Mouse (Mus musculus) CH12.LX (cell line): ENCODE results near the gene Adam10. TPM values are rescaled to one million over a fixed set of nuclear protein-coding genes. Genes with fewer than 3 reads are reported as not detected.

Experiments used
- DNase-seq: peaks from one replicate; pipeline ENCODE4 v3.0.0-alpha.2; 2013; ENCODE audit errors: extremely low read depth
- H3K27ac ChIP-seq: 2 replicates; pipeline ENCODE4 v1.5.1; 2012; ENCODE audit warnings: low read depth, mild to moderate bottlenecking, control low read depth, moderate library complexity; ENCODE audit not compliant: insufficient read depth
- H3K27me3 ChIP-seq: replicated peaks from 2 replicates; pipeline ENCODE3; 2012; ENCODE audit warnings: inconsistent platforms
- H3K36me3 ChIP-seq, 2 experiments: replicated peaks in 1 of 2; 2 replicates each; pipeline versions ENCODE3 to v1.6.1; 2012; ENCODE audit warnings: inconsistent platforms in 1 of 2, low read length in 1 of 2, mild to moderate bottlenecking in 1 of 2, mixed read lengths in 1 of 2, moderate library complexity in 1 of 2; ENCODE audit not compliant: control insufficient read depth in 1 of 2, insufficient read depth in 1 of 2
- H3K4me1 ChIP-seq, 2 experiments: 2 replicates each; pipeline ENCODE4 v1.6.1; 2012; ENCODE audit warnings: inconsistent platforms in 1 of 2, moderate library complexity in 1 of 2; ENCODE audit not compliant: insufficient read depth in 2 of 2, control insufficient read depth in 1 of 2
- H3K4me2 ChIP-seq: 2 replicates; pipeline ENCODE4 v1.6.1; 2012; ENCODE audit warnings: low read depth, mild to moderate bottlenecking, control low read depth; ENCODE audit not compliant: poor library complexity, insufficient read depth, severe bottlenecking
- H3K4me3 ChIP-seq, 3 experiments: fragments of 150-350 bp in 1 of 3; sonication (generic) in 1 of 3; replicated peaks in 1 of 3; 2 replicates each; pipeline versions ENCODE3 to v1.5.1; 2011 to 2012; ENCODE audit warnings: low read depth in 2 of 3, low read length in 2 of 3, mild to moderate bottlenecking in 2 of 3, moderate library complexity in 2 of 3, control low read depth in 1 of 3, improper control_type of control experiment in 1 of 3, inconsistent platforms in 1 of 3, mixed read lengths in 1 of 3; ENCODE audit not compliant: poor library complexity in 1 of 3
- H3K79me2 ChIP-seq: replicated peaks from 2 replicates; pipeline ENCODE4 v1.6.1; 2012; ENCODE audit warnings: mild to moderate bottlenecking, moderate library complexity; ENCODE audit not compliant: control insufficient read depth, poor library complexity, insufficient read depth, severe bottlenecking; ENCODE audit errors: extremely low read depth
- H3K9ac ChIP-seq: 2 replicates; pipeline ENCODE4 v1.6.1; 2012; ENCODE audit warnings: low read depth, mild to moderate bottlenecking, control low read depth, moderate library complexity; ENCODE audit not compliant: insufficient read depth
- H3K9me3 ChIP-seq: replicated peaks from 2 replicates; pipeline ENCODE3; 2012; ENCODE audit warnings: low read length, inconsistent platforms, mixed read lengths
- BHLHE40 ChIP-seq: IDR thresholded peaks from 2 replicates; pipeline ENCODE4 v1.6.1; 2011; ENCODE audit warnings: mild to moderate bottlenecking, low read depth, low read length, improper control_type of control experiment
- CHD1 ChIP-seq: IDR thresholded peaks from 2 replicates; pipeline ENCODE4 v1.6.1; 2012; ENCODE audit warnings: low read depth, low read length, improper control_type of control experiment, inconsistent platforms
- CHD2 ChIP-seq: IDR thresholded peaks from 2 replicates; pipeline ENCODE4 v1.6.1; 2011; ENCODE audit warnings: low read length, improper control_type of control experiment
- CTCF ChIP-seq, 2 experiments: IDR thresholded peaks in 1 of 2; conservative IDR thresholded peaks in 1 of 2; 2 replicates each; pipeline ENCODE4 v1.5.1; 2011 to 2012; ENCODE audit warnings: low read depth in 2 of 2, low read length in 2 of 2, improper control_type of control experiment in 1 of 2, inconsistent platforms in 1 of 2, mild to moderate bottlenecking in 1 of 2, moderate library complexity in 1 of 2
- E2F4 ChIP-seq: IDR thresholded peaks from 2 replicates; pipeline ENCODE4 v1.6.1; 2011; ENCODE audit warnings: low read depth, low read length, improper control_type of control experiment; ENCODE audit not compliant: insufficient replicate concordance
- ELF1 ChIP-seq: IDR thresholded peaks from 2 replicates; pipeline ENCODE4 v1.6.1; 2014; ENCODE audit warnings: low read depth, mild to moderate bottlenecking, inconsistent platforms, low read length, improper control_type of control experiment
- EP300 ChIP-seq: IDR thresholded peaks from 2 replicates; pipeline ENCODE4 v1.6.1; 2011; ENCODE audit warnings: low read length, improper control_type of control experiment
- ETS1 ChIP-seq: conservative IDR thresholded peaks from 2 replicates; pipeline ENCODE4 v1.6.1; 2012; ENCODE audit warnings: low read depth, mild to moderate bottlenecking, inconsistent platforms, low read length, improper control_type of control experiment, moderate library complexity
- GABPA ChIP-seq: IDR thresholded peaks from 2 replicates; pipeline ENCODE4 v1.6.1; 2012; ENCODE audit warnings: low read depth, low read length, improper control_type of control experiment, inconsistent platforms; ENCODE audit not compliant: insufficient replicate concordance
- HCFC1 ChIP-seq: IDR thresholded peaks from 2 replicates; pipeline ENCODE4 v1.6.1; 2012; ENCODE audit warnings: low read depth, mild to moderate bottlenecking, inconsistent platforms, low read length, improper control_type of control experiment
- IRF4 ChIP-seq: IDR thresholded peaks from 2 replicates; pipeline ENCODE4 v1.6.1; 2014; ENCODE audit warnings: low read depth, mild to moderate bottlenecking, inconsistent platforms, low read length, improper control_type of control experiment
- JUND ChIP-seq: conservative IDR thresholded peaks from 2 replicates; pipeline ENCODE4 v1.6.1; 2011; ENCODE audit warnings: low read depth, low read length, improper control_type of control experiment
- KAT2A ChIP-seq: IDR thresholded peaks from 2 replicates; pipeline ENCODE4 v1.6.1; 2012; ENCODE audit warnings: low read length, improper control_type of control experiment, inconsistent platforms; ENCODE audit not compliant: insufficient replicate concordance
- MAFK ChIP-seq: IDR thresholded peaks from 2 replicates; pipeline ENCODE4 v1.6.1; 2011; ENCODE audit warnings: low read length, improper control_type of control experiment; ENCODE audit not compliant: insufficient replicate concordance
- MAX ChIP-seq: IDR thresholded peaks from 2 replicates; pipeline ENCODE4 v1.6.1; 2011; ENCODE audit warnings: low read length, improper control_type of control experiment
- MXI1 ChIP-seq: IDR thresholded peaks from 2 replicates; pipeline ENCODE4 v1.6.1; 2011; ENCODE audit warnings: mild to moderate bottlenecking, low read depth, low read length, improper control_type of control experiment
- MYC ChIP-seq: IDR thresholded peaks from 2 replicates; pipeline ENCODE4 v1.6.1; 2011; ENCODE audit warnings: low read depth, mild to moderate bottlenecking, improper control_type of control experiment, low read length
- NRF1 ChIP-seq: IDR thresholded peaks from 2 replicates; pipeline ENCODE4 v1.6.1; 2014; ENCODE audit warnings: low read depth, mild to moderate bottlenecking, inconsistent platforms, low read length, improper control_type of control experiment, moderate library complexity
- PAX5 ChIP-seq: IDR thresholded peaks from 2 replicates; pipeline ENCODE4 v1.6.1; 2012; ENCODE audit warnings: low read length, inconsistent platforms, mixed read lengths
- POLR2A ChIP-seq: IDR thresholded peaks from 2 replicates; pipeline ENCODE4 v1.6.1; 2011; ENCODE audit warnings: low read depth, mild to moderate bottlenecking, improper control_type of control experiment, low read length
- SIN3A ChIP-seq: IDR thresholded peaks from 2 replicates; pipeline ENCODE4 v1.6.1; 2012; ENCODE audit warnings: low read length, improper control_type of control experiment, inconsistent platforms
- TBP ChIP-seq: conservative IDR thresholded peaks from 2 replicates; pipeline ENCODE4 v1.6.1; 2011; ENCODE audit warnings: low read depth, low read length, improper control_type of control experiment
- TCF12 ChIP-seq: IDR thresholded peaks from 2 replicates; pipeline ENCODE4 v1.6.1; 2014; ENCODE audit warnings: low read depth, mild to moderate bottlenecking, inconsistent platforms, low read length, improper control_type of control experiment
- UBTF ChIP-seq: IDR thresholded peaks from 2 replicates; pipeline ENCODE4 v1.6.1; 2012; ENCODE audit warnings: low read depth, mild to moderate bottlenecking, inconsistent platforms, low read length, improper control_type of control experiment, moderate library complexity
- USF1 ChIP-seq: IDR thresholded peaks from 2 replicates; pipeline ENCODE4 v1.6.1; 2014; ENCODE audit warnings: low read depth, mild to moderate bottlenecking, inconsistent platforms, low read length, improper control_type of control experiment
- USF2 ChIP-seq: conservative IDR thresholded peaks from 2 replicates; pipeline ENCODE4 v1.6.1; 2011; ENCODE audit warnings: low read depth, low read length, improper control_type of control experiment
- ZKSCAN1 ChIP-seq: IDR thresholded peaks from 2 replicates; pipeline ENCODE4 v1.6.1; 2012; ENCODE audit warnings: low read depth, inconsistent platforms, low read length, improper control_type of control experiment, borderline replicate concordance
- ZMIZ1 ChIP-seq: IDR thresholded peaks from 2 replicates; pipeline ENCODE4 v1.6.1; 2012; ENCODE audit warnings: low read depth, mild to moderate bottlenecking, inconsistent platforms, low read length, improper control_type of control experiment
- ZNF384 ChIP-seq: IDR thresholded peaks from 2 replicates; pipeline ENCODE4 v1.6.1; 2012; ENCODE audit warnings: low read depth, low read length, improper control_type of control experiment, inconsistent platforms
- dilution Hi-C: fragments of 300-500 bp; cut with MboI; formaldehyde crosslinking; loops from 2 replicates; pipeline ENCODE4 v1.14.3; 2020; ENCODE audit warnings: low sequenced_read_pairs; ENCODE audit not compliant: extremely low pct_unique_long_range_greater_than_20kb, extremely low pct_ligation_motif_present
- in situ Hi-C: fragments of 300-500 bp; cut with MboI; formaldehyde crosslinking; loops from 3 replicates; pipeline ENCODE4 v1.14.3; 2019; ENCODE audit warnings: low sequenced_read_pairs, low pct_ligation_motif_present, low pct_unique_long_range_greater_than_20kb, mixed read lengths
- polyA plus RNA-seq: library from polyadenylated mRNA; unstranded; fragments of >175 nt; gene quantifications from 2 replicates; pipeline ENCODE4 v1.2.1, GENCODE M21; 2012; ENCODE audit warnings: low read depth; ENCODE audit not compliant: insufficient read length
- total RNA-seq, 2 experiments: library from RNA; depleted of rRNA; stranded (reverse); fragments of 300-350 nt in 1 of 2; fragments of >200 nt in 1 of 2; gene quantifications; 2 replicates each; pipeline ENCODE4 v1.2.3; 2012 to 2014

Adam10 gene
- total and polyA plus RNA-seq, 3 experiments = 9.3 to 28.9 (median 17.8) TPM

- TF ChIP-seq IRF4 (0 out of 2 replicates have a peak, but pooled peaks have one; percentile 5), MAX (no peak), ZKSCAN1 (no peak), CHD2 (no peak), ZMIZ1 (no peak), CHD1 (0 out of 2 replicates have a peak, but pooled peaks have one; percentile 66), JUND (no peak), BHLHE40 (0 out of 2 replicates have a peak, but pooled peaks have one; percentile 4), ZNF384 (peak; percentile 96), ETS1 (peak; percentile 51; the same call in 1 of the 2 replicates), UBTF (no peak), POLR2A (no peak; the same call in 1 of the 2 replicates), USF2 (no peak), SIN3A (peak; percentile 95), MXI1 (no peak), MYC (no peak), PAX5 (no peak), EP300 (no peak), CTCF (conservative IDR thresholded peaks at IDR 0.05 in 1 of 2, IDR thresholded peaks at IDR 0.05 in 1 of 2; ENCODE audit: low read depth in 2 of 2, low read length in 2 of 2) (no peak)
Observed at GRCm38 (mm10) chr9:70656130-70657007, 22.4 kb upstream of the Adam10 start, which contains the start of gene Gm10642 (continued).

GRCm38 (mm10) chr9:70657013-70657967 lies 21.5 kb upstream of the Adam10 start, which contains the start of gene Mindy2:
Gene Mindy2 (minus strand): TSS chr9:70657174.
- dilution Hi-C loops = no loop called here
- Histone ChIP-seq H3K9ac (peak within 1 kb of the TSS; percentile 79), H3K4me3 (peak within 1 kb of the TSS; percentile 91 to 99 (median 91)), H3K4me2 (peak within 1 kb of the TSS; percentile 74), H3K27me3 (no peaks in the 10 kb centered on the region), H3K79me2 (peaks cover 10% of the 10 kb centered on the region; the same call in 1 of the 2 replicates), H3K4me1 (peaks cover 9 to 40% of the 10 kb centered on the region in 2 experiments), H3K36me3 (peaks cover 0 to 1% of the 10 kb centered on the region in 2 experiments), H3K27ac (peak within 1 kb of the TSS; percentile 53), H3K9me3 (no peaks in the 10 kb centered on the region)
- in situ Hi-C loops = no loop called here
- peak; percentile 59; the same call in 1 of the 2 replicates for TF ChIP-seq NRF1
- TF ChIP-seq ZNF384 = peak; percentile 31; the same call in 1 of the 2 replicates
- 0 out of 2 replicates have a peak, but pooled peaks have one; percentile 33 for TF ChIP-seq ZMIZ1
- TF ChIP-seq E2F4 = peak; percentile 53; the same call in 1 of the 2 replicates
- TF ChIP-seq EP300 = peak; percentile 24; the same call in 1 of the 2 replicates
- 0 out of 2 replicates have a peak, but pooled peaks have one; percentile 22 for TF ChIP-seq MYC
- peak; percentile 52 for TF ChIP-seq HCFC1
- no peak for TF ChIP-seq USF2
- TF ChIP-seq MAFK = no peak
- no peak for TF ChIP-seq KAT2A
- peak; percentile 72; the same call in 1 of the 2 replicates for TF ChIP-seq TBP
- TF ChIP-seq TCF12 = peak; percentile 53; the same call in 1 of the 2 replicates
- no peak; the same call in 1 of the 2 replicates for TF ChIP-seq CHD1
- peak; percentile 38; the same call in 1 of the 2 replicates for TF ChIP-seq ETS1
- TF ChIP-seq GABPA = no peak
- TF ChIP-seq CTCF (conservative IDR thresholded peaks at IDR 0.05 in 1 of 2, IDR thresholded peaks at IDR 0.05 in 1 of 2; ENCODE audit: low read depth in 2 of 2, low read length in 2 of 2) = no peak
- peak; percentile 83 for TF ChIP-seq ELF1
- TF ChIP-seq SIN3A = peak; percentile 72; the same call in 1 of the 2 replicates
- peak; percentile 70 for TF ChIP-seq BHLHE40
- TF ChIP-seq USF1 = peak; percentile 29; the same call in 1 of the 2 replicates
- TF ChIP-seq POLR2A = peak; percentile 62
- no peak for TF ChIP-seq UBTF
- TF ChIP-seq MAX = peak; percentile 47; the same call in 1 of the 2 replicates
- peak; percentile 82 for TF ChIP-seq MXI1
- peak; percentile 95 for DNase-seq
